Mouse (Mus musculus) adrenal gland, postnatal 0 days (tissue): Measurements from ENCODE around the gene Lpcat3. TPM values are rescaled to one million over a fixed set of nuclear protein-coding genes. Genes with fewer than 3 reads are reported as not detected.

ENCODE experiments used
- microRNA-seq: library from miRNA; unstranded; fragments of <30 nt; microRNA quantifications from one replicate; pipeline ENCODE4, GENCODE M21; 2016; ENCODE audit warnings: borderline replicate concordance; ENCODE audit not compliant: insufficient number of aligned reads
- polyA plus RNA-seq: library from polyadenylated mRNA; unstranded; fragments of >200 nt; fragmentation: Nextera tagmentation; extraction: Ambion mirVana; gene quantifications from 2 replicates; pipeline ENCODE4 v1.2.1, GENCODE M21; 2015

Lpcat3 gene
- polyA plus RNA-seq, result 48.4 and 101 TPM in 2 replicates

DNA sequence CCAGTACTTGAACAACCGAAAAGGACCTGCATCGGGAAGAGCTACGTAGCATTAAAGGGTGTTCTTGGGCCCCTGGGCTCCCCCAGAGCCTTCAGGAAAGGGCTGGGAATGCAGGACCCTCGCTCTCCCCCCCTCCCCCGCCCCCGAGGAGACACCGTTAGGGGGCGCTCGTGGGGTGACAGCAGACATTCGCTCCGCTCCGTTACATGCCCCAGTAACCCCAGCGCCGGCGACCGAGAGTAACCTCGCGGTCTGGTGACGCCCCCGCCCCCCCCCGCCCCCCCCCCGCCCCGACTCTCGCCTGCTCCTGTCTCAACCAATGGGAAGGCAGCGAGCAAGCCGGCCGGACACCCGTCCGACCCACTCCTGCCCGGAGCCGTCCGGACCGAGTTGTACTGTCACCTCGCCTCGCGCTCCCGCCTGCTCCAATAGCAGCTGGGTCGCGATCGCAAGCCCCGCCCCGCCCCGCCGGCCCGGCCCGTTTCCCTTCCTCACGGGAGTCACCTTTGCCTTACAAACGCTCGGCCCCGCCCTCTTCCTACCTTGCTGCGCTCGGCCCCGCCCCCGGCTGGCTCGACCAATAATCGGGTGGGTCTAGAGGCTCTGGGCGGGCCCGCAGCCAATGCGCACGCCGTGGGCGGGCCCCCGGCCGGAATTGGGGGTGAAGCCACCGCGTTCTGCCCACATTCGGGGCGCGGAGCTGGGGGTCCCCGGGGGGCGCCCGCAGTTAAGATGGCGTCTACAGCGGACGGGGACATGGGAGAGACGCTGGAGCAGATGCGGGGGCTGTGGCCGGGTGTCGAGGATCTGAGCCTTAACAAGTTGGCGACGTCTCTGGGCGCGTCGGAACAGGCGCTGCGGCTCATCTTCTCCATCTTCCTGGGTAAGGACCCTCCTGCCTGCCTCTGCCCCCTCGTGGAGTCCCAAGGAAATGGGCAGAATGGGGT lies at the start of gene Lpcat3:
Gene Lpcat3 (plus strand): TSS at position 551 of the 947 bp plus-strand sequence.

DNA sequence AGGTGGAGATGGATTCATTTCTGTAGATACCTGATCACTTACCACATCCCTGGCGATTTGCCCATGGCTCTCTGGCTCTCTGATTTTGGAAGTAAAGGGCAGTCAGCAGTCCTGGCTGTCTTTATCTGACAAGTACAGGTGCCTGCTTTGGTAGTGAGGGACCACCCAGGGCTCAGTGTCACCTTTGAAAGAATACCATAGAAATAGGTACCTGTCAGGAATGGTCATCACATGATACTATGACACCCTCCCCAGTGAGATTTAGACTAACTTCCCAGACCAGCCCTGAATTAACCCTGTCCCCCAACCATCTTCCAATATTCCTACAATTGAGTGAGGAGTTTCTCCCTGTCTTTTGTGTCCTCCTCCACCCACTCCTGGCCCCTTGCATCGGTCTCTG lies 26.8 kb upstream of the Lpcat3 start, which contains the start of gene C1s2:
Gene C1s2 (minus strand): TSS at position 101 of the 400 bp plus-strand sequence.

GRCm38 (mm10) chr6:124711824-124712782 lies 49.3 kb downstream of the Lpcat3 start, which contains the start of the genes Emg1 and Phb2:
Emg1 (minus strand) TSS chr6:124712178.
Phb2 (plus strand) TSS chr6:124712336.

DNA sequence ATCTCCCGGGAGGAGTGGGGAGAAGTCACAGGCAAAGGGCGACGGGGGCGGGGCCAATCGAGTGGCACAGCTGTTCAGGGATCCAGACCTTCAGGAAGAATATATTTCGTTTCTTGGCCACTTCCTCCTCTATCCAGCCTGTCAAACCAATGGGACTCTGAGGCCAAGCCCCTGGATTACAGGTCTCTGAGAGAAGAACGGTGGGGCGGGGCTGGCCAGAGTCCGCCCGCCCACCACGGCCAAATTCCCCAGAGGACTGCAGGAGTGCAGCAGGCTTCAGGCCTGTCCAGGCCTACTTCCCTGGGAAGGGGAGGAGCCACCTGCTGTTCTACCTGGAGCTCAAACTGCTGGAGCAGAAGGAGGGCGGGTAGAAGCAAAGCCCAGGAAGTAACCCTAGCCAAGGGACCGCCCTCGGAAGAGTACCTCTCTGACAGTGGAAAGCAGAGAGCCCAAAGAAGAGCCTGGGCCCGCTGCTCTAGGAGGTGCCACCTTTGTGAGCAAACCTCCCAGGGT lies 75.7 kb downstream of the Lpcat3 start, which contains the start of gene Ptpn6:
Gene Ptpn6 (minus strand): TSS at position 204 of the 513 bp plus-strand sequence.

DNA sequence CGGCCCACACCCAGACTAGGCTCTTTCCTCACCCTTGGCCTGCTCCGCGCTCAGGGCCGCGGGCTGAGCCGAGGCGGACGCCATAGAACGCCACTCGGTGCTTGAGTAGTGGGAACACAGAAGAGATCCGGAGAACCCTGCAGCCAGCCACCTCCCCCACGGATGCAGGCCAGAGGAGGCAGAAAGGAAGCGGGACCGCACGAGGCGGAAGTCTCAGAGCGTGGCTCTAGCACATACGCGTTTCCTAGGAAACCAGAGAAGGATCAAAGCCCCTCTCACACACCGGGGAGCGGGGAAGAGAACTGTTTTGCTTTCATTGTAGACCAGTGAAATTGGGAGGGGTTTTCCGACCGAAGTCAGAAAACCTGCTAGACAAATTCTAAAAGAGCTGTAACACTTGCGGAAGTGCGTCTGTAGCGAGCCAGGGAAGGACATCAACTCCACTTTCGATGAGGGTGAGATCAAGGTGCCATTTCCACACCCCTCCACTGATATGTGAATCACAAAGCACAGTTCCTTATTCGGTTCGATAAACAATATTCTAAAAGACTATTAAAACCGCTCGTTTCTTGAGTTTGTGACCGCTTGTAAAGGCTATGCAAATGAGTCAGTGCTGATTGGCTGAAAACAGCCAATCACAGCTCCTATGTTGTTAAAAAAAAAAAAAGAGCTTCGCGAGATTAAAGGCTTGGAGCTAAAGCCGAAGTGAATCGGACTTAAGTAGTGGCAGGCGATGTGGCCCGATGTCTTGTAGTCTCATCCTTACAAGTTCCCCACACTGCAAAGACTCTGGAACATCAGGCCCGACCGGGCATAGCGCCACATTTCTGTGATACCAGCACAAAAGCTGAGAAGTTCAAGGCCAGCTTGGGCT lies 78.3 kb downstream of the Lpcat3 start, which contains the start of gene Grcc10:
Gene Grcc10 (minus strand): TSS at position 487 of the 874 bp plus-strand sequence.

Small RNA genes lying within 50 kb of the gene (microRNA-seq; reads per million reads assigned to microRNA genes)
- gene Mir141 (15.4 reads per million, percentile 21 among the genes with 10 or more reads in this experiment), gene Mir200c (160 reads per million, percentile 51 among the genes with 10 or more reads in this experiment)

Other genes starting within 250 kb of the Lpcat3 start
- gene Pex5, start 248.0 kb upstream of the Lpcat3 start, polyA plus RNA-seq, result 29.1 and 44.4 TPM in 2 replicates
- 9.3 and 9.4 TPM in 2 replicates for gene Clstn3, start 198.2 kb upstream of the Lpcat3 start, polyA plus RNA-seq
- 5.4 and 8.9 TPM in 2 replicates for gene C1rl, start 169.9 kb upstream of the Lpcat3 start, polyA plus RNA-seq
- gene C1ra, start 150.6 kb upstream of the Lpcat3 start, polyA plus RNA-seq, result 42.4 and 49.2 TPM in 2 replicates
- 40.1 and 67.8 TPM in 2 replicates for gene C1s1, start 120.7 kb upstream of the Lpcat3 start, polyA plus RNA-seq
- gene C1rb, start 92.7 kb upstream of the Lpcat3 start, polyA plus RNA-seq, result 0.29 TPM in 1 of 2 replicates, not detected in the other
- 0.23 and 0.28 TPM in 2 replicates for gene C1s2, start 26.9 kb upstream of the Lpcat3 start, polyA plus RNA-seq
- 141 and 154 TPM in 2 replicates for gene Emg1, start 49.2 kb downstream of the Lpcat3 start, polyA plus RNA-seq
- 205 and 312 TPM in 2 replicates for gene Phb2, start 49.3 kb downstream of the Lpcat3 start, polyA plus RNA-seq
- 8.6 and 10.9 TPM in 2 replicates for gene Ptpn6, start 75.7 kb downstream of the Lpcat3 start, polyA plus RNA-seq
- 664 and 838 TPM in 2 replicates for gene Grcc10, start 78.3 kb downstream of the Lpcat3 start, polyA plus RNA-seq
- not detected in 2 replicates for gene Gm45234, start 93.0 kb downstream of the Lpcat3 start, polyA plus RNA-seq
- gene Atn1, start 93.5 kb downstream of the Lpcat3 start, polyA plus RNA-seq, result 13.0 and 14.7 TPM in 2 replicates
- 11.3 and 20.0 TPM in 2 replicates for gene Eno2, start 106.6 kb downstream of the Lpcat3 start, polyA plus RNA-seq
- 0.75 and 1.4 TPM in 2 replicates for gene Lrrc23, start 116.7 kb downstream of the Lpcat3 start, polyA plus RNA-seq
- 28.3 and 31.1 TPM in 2 replicates for gene Spsb2, start 145.6 kb downstream of the Lpcat3 start, polyA plus RNA-seq
- 417 and 594 TPM in 2 replicates for gene Tpi1, start 151.3 kb downstream of the Lpcat3 start, polyA plus RNA-seq
- 72.2 and 94.2 TPM in 2 replicates for gene Usp5, start 166.5 kb downstream of the Lpcat3 start, polyA plus RNA-seq
- gene Cdca3, start 166.5 kb downstream of the Lpcat3 start, polyA plus RNA-seq, result 52.6 and 58.3 TPM in 2 replicates
- gene Gnb3, start 177.2 kb downstream of the Lpcat3 start, polyA plus RNA-seq, result 15.3 and 18.6 TPM in 2 replicates
- 17.3 and 18.8 TPM in 2 replicates for gene P3h3, start 194.7 kb downstream of the Lpcat3 start, polyA plus RNA-seq
- gene Gpr162, start 201.0 kb downstream of the Lpcat3 start, polyA plus RNA-seq, result 2.1 and 3.7 TPM in 2 replicates
- gene Cd4, start 225.2 kb downstream of the Lpcat3 start, polyA plus RNA-seq, result 0.20 and 0.44 TPM in 2 replicates
- 2.4 and 4.2 TPM in 2 replicates for gene Lag3, start 248.7 kb downstream of the Lpcat3 start, polyA plus RNA-seq